Mouse (Mus musculus): Measurements from ENCODE around the gene Gnb4.

GRCm38 (mm10) chr3:32581911-32582310 is 34.5 kb downstream of the Gnb4 start:
- TF ChIP-seq POLR2A (IDR thresholded peaks at IDR 0.05; ENCODE audit: low read depth, low read length): no peak
- TF ChIP-seq CTCF (IDR thresholded peaks at IDR 0.05; ENCODE audit: borderline replicate concordance, insufficient read depth, low read length): no peak

All from embryonic fibroblast, embryonic 13.5 days (primary cell).